Mouse (Mus musculus) urinary bladder, adult 2 months (tissue): Measurements from ENCODE around the gene Cnga1. TPM values are rescaled to one million over a fixed set of nuclear protein-coding genes. Genes with fewer than 3 reads are reported as not detected.

Experiments used
- polyA plus RNA-seq: library from polyadenylated mRNA; depleted of rRNA; stranded (reverse); fragments of >200 nt; gene quantifications from 2 replicates; pipeline ENCODE4 v1.2.3, GENCODE M21; 2012; rRNA removed

Gene Cnga1
- polyA plus RNA-seq, 1 experiment: not detected

Other genes starting within 250 kb of the Cnga1 start
- gene Corin, start 139.8 kb downstream of the Cnga1 start, polyA plus RNA-seq: 0.22 and 0.28 TPM in 2 replicates
- gene Nfxl1, start 84.6 kb downstream of the Cnga1 start, polyA plus RNA-seq: 9.6 and 12.9 TPM in 2 replicates
- not detected in 2 replicates for gene Zar1, start 63.0 kb downstream of the Cnga1 start, polyA plus RNA-seq
- 0.52 and 1.0 TPM in 2 replicates for gene Gm5868, start 56.7 kb downstream of the Cnga1 start, polyA plus RNA-seq
- gene Nipal1, start 3.5 kb upstream of the Cnga1 start, polyA plus RNA-seq: 10.3 and 11.8 TPM in 2 replicates
- gene Txk, start 108.5 kb upstream of the Cnga1 start, polyA plus RNA-seq: 0.60 and 0.87 TPM in 2 replicates
- gene Tec, start 224.2 kb upstream of the Cnga1 start, polyA plus RNA-seq: 4.9 and 5.0 TPM in 2 replicates